ENCODE assay signal across 9 mouse cellular contexts in genomic region chr4:59760636-59761364, GRCm38 (mm10). TPM values are rescaled to one million over a fixed set of nuclear protein-coding genes. Genes with fewer than 3 reads are reported as not detected.
A peak's percentile ranks its signal among the peaks of the same experiment; 100 is the strongest.
DNase-seq lines count a peak whose midpoint lies in the region; ATAC-seq and TF ChIP-seq lines count a peak whose summit lies in the region.
"Had no signal": no experiment of that assay in that cellular context is flagged by ENCODE, and none has a peak within 500 bp of the region (broad histone marks: within the 10 kb centered on the region; RNA-seq: fewer than 3 reads in every experiment).

No protein-coding gene starts in this region.

- DNase-seq in CD4-positive, CD25-positive, alpha-beta regulatory T cell, adult 2 months (ENCODE audit: low read depth, low spot score): peak; percentile 40
- DNase-seq in liver, postnatal 0 days: peak; percentile 35
- DNase-seq in liver, embryonic 11.5 days (ENCODE audit: low spot score): no peak
- peak; percentile 81 for DNase-seq in kidney, postnatal 0 days (ENCODE audit: low spot score)
- peak; percentile 66 for DNase-seq in retina, postnatal 1 day
- DNase-seq in left cerebral cortex, adult 18-20 months (ENCODE audit: low spot score in 2 of 2): no peak

- WGBS in liver, postnatal 0 days (ENCODE audit: insufficient replicate concordance): 56% methylated on average over 10 of the region's 10 CpGs
- WGBS in liver, embryonic 11.5 days: 69% methylated on average over 10 of the region's 10 CpGs
- 38% methylated on average over 10 of the region's 10 CpGs for WGBS in kidney, postnatal 0 days

- H3K36me3 ChIP-seq in liver, postnatal 0 days (replicated peaks; ENCODE audit: insufficient read depth, low read length): no peaks in the 10 kb centered on the region
- H3K36me3 ChIP-seq in liver, embryonic 11.5 days (ENCODE audit: control insufficient read depth, insufficient read depth, low read length): no peaks in the 10 kb centered on the region
- no peaks in the 10 kb centered on the region for H3K36me3 ChIP-seq in kidney, postnatal 0 days (ENCODE audit: insufficient read depth, low read length)

- no peaks in the 10 kb centered on the region for H3K27me3 ChIP-seq in liver, postnatal 0 days (ENCODE audit: insufficient read depth, low read length)
- no peaks in the 10 kb centered on the region for H3K27me3 ChIP-seq in liver, embryonic 11.5 days (replicated peaks; ENCODE audit: control insufficient read depth, insufficient read depth, low read length)
- H3K27me3 ChIP-seq in kidney, postnatal 0 days (ENCODE audit: insufficient read depth, low read length): no peaks in the 10 kb centered on the region

- TF ChIP-seq EP300 in liver, postnatal 0 days (IDR thresholded peaks at IDR 0.05; ENCODE audit: low read depth): no peak

- TF ChIP-seq CTCF in liver, postnatal 0 days (IDR thresholded peaks at IDR 0.05; ENCODE audit: low read depth): peak; percentile 64
- TF ChIP-seq CTCF in cortical plate, adult 2 months (IDR thresholded peaks at IDR 0.05; ENCODE audit: extremely low read depth, insufficient read depth, low read length): peak; percentile 32; the same call in 1 of the 2 replicates
- TF ChIP-seq CTCF in kidney, postnatal 0 days (IDR thresholded peaks at IDR 0.05; ENCODE audit: low read depth): peak; percentile 72

- no peak overlapping the region for H3K9ac ChIP-seq in liver, postnatal 0 days (replicated peaks)
- no peak overlapping the region for H3K9ac ChIP-seq in liver, embryonic 11.5 days (ENCODE audit: low read depth, low read length)
- H3K9ac ChIP-seq in kidney, postnatal 0 days (ENCODE audit: low read depth, low read length): no peak overlapping the region

- no peak overlapping the region for H3K4me3 ChIP-seq in liver, postnatal 0 days (ENCODE audit: low read depth, low read length)
- H3K4me3 ChIP-seq in liver, embryonic 11.5 days (ENCODE audit: low read depth, low read length): no peak overlapping the region
- H3K4me3 ChIP-seq in cortical plate, adult 2 months (ENCODE audit: insufficient read depth, low read length): no peak overlapping the region
- no peak overlapping the region for H3K4me3 ChIP-seq in kidney, postnatal 0 days (replicated peaks; ENCODE audit: low read depth, low read length)

- no peaks in the 10 kb centered on the region for H3K9me3 ChIP-seq in liver, postnatal 0 days (ENCODE audit: low read length)
- no peaks in the 10 kb centered on the region for H3K9me3 ChIP-seq in liver, embryonic 11.5 days (ENCODE audit: control insufficient read depth, low read length)
- H3K9me3 ChIP-seq in kidney, postnatal 0 days (replicated peaks; ENCODE audit: low read length): no peaks in the 10 kb centered on the region

- no peak for TF ChIP-seq POLR2A in cortical plate, adult 2 months (IDR thresholded peaks at IDR 0.05; ENCODE audit: extremely low read depth, insufficient read depth, low read length)

- no peak for ATAC-seq in CD4-positive, CD25-positive, alpha-beta regulatory T cell, adult 4 months
- ATAC-seq in liver, postnatal 0 days: no peak
- no peak for ATAC-seq in liver, embryonic 11.5 days (replicated peaks; ENCODE audit: low FRiP score)
- ATAC-seq in kidney, postnatal 0 days (replicated peaks; ENCODE audit: low FRiP score, low read depth): no peak

- peaks cover 4% of the 10 kb centered on the region; the same call in 1 of the 2 replicates for H3K4me1 ChIP-seq in liver, postnatal 0 days (ENCODE audit: insufficient read depth)
- no peaks in the 10 kb centered on the region for H3K4me1 ChIP-seq in liver, embryonic 11.5 days (replicated peaks; ENCODE audit: control insufficient read depth, insufficient read depth, low read length)
- H3K4me1 ChIP-seq in cortical plate, adult 2 months (ENCODE audit: control insufficient read depth, insufficient read depth, low read length): peaks cover 4% of the 10 kb centered on the region
- peaks cover 27% of the 10 kb centered on the region for H3K4me1 ChIP-seq in kidney, postnatal 0 days (replicated peaks; ENCODE audit: insufficient read depth, low read length)

- no peak overlapping the region for H3K4me2 ChIP-seq in liver, postnatal 0 days (ENCODE audit: low read depth, low read length)
- no peak overlapping the region for H3K4me2 ChIP-seq in liver, embryonic 11.5 days
- no peak overlapping the region for H3K4me2 ChIP-seq in kidney, postnatal 0 days (ENCODE audit: low read length)

- no peak overlapping the region for H3K27ac ChIP-seq in liver, postnatal 0 days (ENCODE audit: low read depth)
- no peak overlapping the region for H3K27ac ChIP-seq in liver, embryonic 11.5 days (ENCODE audit: low read depth, low read length)
- H3K27ac ChIP-seq in cortical plate, adult 2 months (ENCODE audit: insufficient read depth, low read length): no peak overlapping the region
- no peak overlapping the region for H3K27ac ChIP-seq in kidney, postnatal 0 days
- H3K27ac ChIP-seq: macrophage had no signal

RNA-seq across cellular contexts. Expression of gene Inip, which starts 40.6 kb away (rescaled TPM):
- 10 to 100 TPM; 49.6 to 49.7 TPM for polyA plus RNA-seq in CD4-positive, CD25-positive, alpha-beta regulatory T cell, adult 4 months (2017; shearing (Covaris generic))
- 11.2 and 12.6 TPM in 2 replicates for polyA plus RNA-seq in liver, postnatal 0 days (2015; fragmentation: Nextera tagmentation; extraction: Ambion mirVana)
- 49.9 and 53.8 TPM in 2 replicates for polyA plus RNA-seq in liver, embryonic 11.5 days (2014; fragmentation: Nextera tagmentation; extraction: Ambion mirVana)
- 21.9 and 22.3 TPM in 2 replicates for polyA plus RNA-seq in cortical plate, adult 2 months (2012; rRNA removed)
- 40.2 and 45.3 TPM in 2 replicates for polyA plus RNA-seq in kidney, postnatal 0 days (2015; fragmentation: Nextera tagmentation; extraction: Ambion mirVana)
- 10 to 100 TPM; 21.7 to 27.0 TPM for total RNA-seq in left cerebral cortex, adult 18-20 months (2021)

RNA-seq across cellular contexts. Expression of gene Snx30, which starts 44.8 kb away (rescaled TPM):
- polyA plus RNA-seq in CD4-positive, CD25-positive, alpha-beta regulatory T cell, adult 4 months (2017; shearing (Covaris generic)): 1 to 10 TPM; 2.2 to 2.6 TPM
- 3.5 and 4.5 TPM in 2 replicates for polyA plus RNA-seq in liver, postnatal 0 days (2015; fragmentation: Nextera tagmentation; extraction: Ambion mirVana)
- polyA plus RNA-seq in liver, embryonic 11.5 days (2014; fragmentation: Nextera tagmentation; extraction: Ambion mirVana): 5.7 and 6.5 TPM in 2 replicates
- 14.6 and 14.7 TPM in 2 replicates for polyA plus RNA-seq in cortical plate, adult 2 months (2012; rRNA removed)
- polyA plus RNA-seq in kidney, postnatal 0 days (2015; fragmentation: Nextera tagmentation; extraction: Ambion mirVana): 6.0 and 7.0 TPM in 2 replicates
- total RNA-seq in left cerebral cortex, adult 18-20 months (2021): 10 to 100 TPM; 38.7 to 40.8 TPM

Comparison
In these comparisons a context has a peak if more than half of its experiments do, and no peak if none do; other contexts are left out.
1. DNase-seq: peak in CD4-positive, CD25-positive, alpha-beta regulatory T cell, adult 2 months (single experiment), liver, postnatal 0 days (single experiment), kidney, postnatal 0 days (single experiment) and retina, postnatal 1 day (single experiment); none in liver, embryonic 11.5 days (single experiment) and left cerebral cortex, adult 18-20 months (0 of 2).
2. Peak in every context shown above with its lines, with median percentiles within 50 percentile points of each other: CTCF ChIP-seq.